Mouse (Mus musculus): ENCODE data around the gene Foxp4. TPM values are rescaled to one million over a fixed set of nuclear protein-coding genes. Genes with fewer than 3 reads are reported as not detected.

Foxp4 gene
- total RNA-seq (2022): 10 to 100 TPM; 21.5 to 39.2 (median 31.0) TPM

GRCm38 (mm10) chr17:47924383-47925339 is at the start of gene Foxp4:
Gene Foxp4 (minus strand): TSS chr17:47924645.
- DNase-seq: peak; percentile 76

GRCm38 (mm10) chr17:47973563-47974472 is 49.4 kb upstream of the Foxp4 start:
- DNase-seq: peak; percentile 43

GRCm38 (mm10) chr17:47965885-47966505 is 41.5 kb upstream of the Foxp4 start:
- no peak for DNase-seq

GRCm38 (mm10) chr17:47958046-47958790 is 33.8 kb upstream of the Foxp4 start:
- DNase-seq: no peak

- no peak for DNase-seq
Measured at GRCm38 (mm10) chr17:47956486-47956885, 32.0 kb upstream of the Foxp4 start.

GRCm38 (mm10) chr17:47955054-47955741 is 30.8 kb upstream of the Foxp4 start:
- no peak for DNase-seq

GRCm38 (mm10) chr17:47953231-47953630 is 28.8 kb upstream of the Foxp4 start:
- no peak for DNase-seq

GRCm38 (mm10) chr17:47952368-47953081 is 28.1 kb upstream of the Foxp4 start:
- no peak for DNase-seq

GRCm38 (mm10) chr17:47951452-47951851 is 27.0 kb upstream of the Foxp4 start:
- no peak for DNase-seq

GRCm38 (mm10) chr17:47950831-47951230 is 26.4 kb upstream of the Foxp4 start:
- no peak for DNase-seq

- DNase-seq: no peak
Measured at GRCm38 (mm10) chr17:47949441-47949840, 25.0 kb upstream of the Foxp4 start.

- no peak for DNase-seq
Measured at GRCm38 (mm10) chr17:47948753-47949152, 24.3 kb upstream of the Foxp4 start.

- DNase-seq: no peak
Measured at GRCm38 (mm10) chr17:47946921-47947420, 22.5 kb upstream of the Foxp4 start.

GRCm38 (mm10) chr17:47946111-47946510 is 21.7 kb upstream of the Foxp4 start:
- no peak for DNase-seq

GRCm38 (mm10) chr17:47943103-47943870 is 18.8 kb upstream of the Foxp4 start:
- no peak for DNase-seq

GRCm38 (mm10) chr17:47942008-47942407 is 17.6 kb upstream of the Foxp4 start:
- no peak for DNase-seq

GRCm38 (mm10) chr17:47938839-47939238 is 14.4 kb upstream of the Foxp4 start:
- DNase-seq: no peak

GRCm38 (mm10) chr17:47937926-47938600 is 13.6 kb upstream of the Foxp4 start:
- DNase-seq: no peak

GRCm38 (mm10) chr17:47936591-47936990 is 12.1 kb upstream of the Foxp4 start:
- DNase-seq: no peak

Measured in adrenal gland, adult 8-10 months (tissue).